Mouse (Mus musculus) induced T-regulatory cell, adult 2 months (primary cell): Measurements from ENCODE around the gene Slco1c1.
"Not testable (repeated sequence)": the region's sequence is repeated elsewhere in the genome, so short reads cannot be mapped to it uniquely, and the experiment has no call there.

Experiments
- DNase-seq: peaks from one replicate; pipeline ENCODE4 v3.0.0-alpha.2; 2012; ENCODE audit warnings: low read depth

The Slco1c1 gene

DNA sequence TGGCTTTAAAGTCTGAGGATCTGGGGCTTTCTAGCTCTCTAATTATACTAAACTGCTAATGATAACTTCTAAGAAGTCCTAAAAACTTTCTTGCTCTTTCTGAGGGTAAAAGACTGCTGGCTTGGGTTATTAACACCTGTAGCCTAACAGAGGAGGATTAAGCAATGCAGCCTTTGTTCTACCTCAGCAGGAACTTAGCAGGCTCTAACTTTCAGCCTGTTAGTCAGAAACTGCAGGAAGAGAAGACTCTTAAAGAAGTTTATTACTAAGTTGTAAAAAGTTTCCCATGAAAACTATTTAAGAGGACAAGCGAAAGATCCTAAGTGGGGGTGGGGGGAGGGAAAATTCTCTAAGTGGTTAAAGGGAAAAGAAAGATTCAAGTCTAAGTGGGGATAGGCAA is 65.8 kb downstream of the Slco1c1 start:
- no peak for DNase-seq

DNA sequence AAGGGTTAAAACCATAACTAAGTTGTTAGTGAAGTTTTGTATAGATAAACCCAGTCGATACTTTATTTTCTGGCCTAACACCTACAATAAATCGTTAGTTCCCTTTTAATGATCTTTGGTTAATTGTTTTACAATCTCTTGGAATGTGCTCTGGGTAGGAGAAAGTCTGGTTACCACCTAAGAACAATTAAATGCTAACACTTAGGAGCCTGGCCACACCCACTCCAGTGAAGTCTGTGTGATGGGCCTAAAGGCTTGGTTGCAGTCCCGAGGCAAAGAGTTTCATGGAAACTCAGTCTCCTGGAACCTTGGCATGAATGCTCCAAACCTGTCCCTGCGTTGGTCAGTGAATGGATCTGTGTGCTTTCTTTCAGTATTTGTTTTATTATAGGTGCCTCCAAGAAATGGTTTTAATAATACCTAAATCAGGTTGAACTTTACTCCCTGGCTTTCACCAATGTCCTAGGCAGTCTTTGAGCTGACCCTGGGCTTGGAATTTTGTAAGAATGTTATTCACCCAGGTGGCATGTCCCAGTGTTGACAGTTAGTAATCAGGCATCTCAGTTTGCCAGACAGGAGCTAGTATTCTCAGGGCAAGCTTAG is 66.5 kb downstream of the Slco1c1 start:
- DNase-seq = not testable (repeated sequence)

- no peak for DNase-seq
Measured at GRCm38 (mm10) chr6:141596081-141596480, 71.9 kb downstream of the Slco1c1 start.

GRCm38 (mm10) chr6:141597037-141597436 is 72.9 kb downstream of the Slco1c1 start:
- no peak for DNase-seq

- DNase-seq = no peak
Measured at GRCm38 (mm10) chr6:141600940-141601339, 76.8 kb downstream of the Slco1c1 start.

GRCm38 (mm10) chr6:141610702-141611260 is 86.6 kb downstream of the Slco1c1 start:
- DNase-seq = no peak

DNA sequence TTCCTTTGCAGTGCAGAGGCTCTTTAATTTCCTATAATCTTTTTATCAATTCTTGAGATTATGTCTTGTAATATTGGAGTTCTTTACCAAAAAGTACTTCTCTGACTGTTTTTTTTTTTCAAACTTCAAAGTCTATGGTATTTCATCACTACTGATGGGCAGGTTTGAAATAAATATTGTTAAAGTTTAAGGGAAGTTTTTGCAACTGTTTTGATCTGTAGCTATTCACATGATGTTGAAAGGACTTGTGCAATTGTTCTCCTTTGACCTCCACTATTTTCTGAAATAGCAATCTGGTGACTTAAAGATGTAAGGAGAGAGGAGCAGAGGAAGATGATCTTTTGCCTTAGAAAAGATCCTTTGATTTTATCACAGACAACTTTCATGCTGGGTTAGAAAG is 89.8 kb downstream of the Slco1c1 start:
- no peak for DNase-seq

GRCm38 (mm10) chr6:141615348-141615747 is 91.2 kb downstream of the Slco1c1 start:
- no peak for DNase-seq
